Mouse (Mus musculus): ENCODE results near the gene Baz2b. TPM values are rescaled to one million over a fixed set of nuclear protein-coding genes. Genes with fewer than 3 reads are reported as not detected.

Gene Baz2b
- polyA plus RNA-seq, 1 experiment: 17.1 TPM

- TF ChIP-seq GATA1 (IDR thresholded peaks at IDR 0.05; ENCODE audit: borderline replicate concordance, low read length) (no peak), FLI1 (IDR thresholded peaks at IDR 0.05; ENCODE audit: low read length) (no peak)
- Histone ChIP-seq H3K4me3 (replicated peaks) (no peak overlapping the region), H3K27me3 (replicated peaks) (no peaks in the 10 kb centered on the region), H3K36me3 (replicated peaks; ENCODE audit: low read length) (peaks cover 12% of the 10 kb centered on the region), H3K4me1 (peaks cover 46% of the 10 kb centered on the region), H3K9me3 (no peaks in the 10 kb centered on the region)
These were observed 93.6 kb downstream of the Baz2b start for GRCm38 (mm10) chr2:60115891-60116554.

GRCm38 (mm10) chr2:60114901-60115300 is 94.7 kb downstream of the Baz2b start:
- no peak overlapping the region for H3K4me3 ChIP-seq (replicated peaks)
- peaks cover 36% of the 10 kb centered on the region for H3K4me1 ChIP-seq
- H3K27me3 ChIP-seq (replicated peaks): no peaks in the 10 kb centered on the region
- TF ChIP-seq GATA1 (IDR thresholded peaks at IDR 0.05; ENCODE audit: borderline replicate concordance, low read length): no peak
- TF ChIP-seq FLI1 (IDR thresholded peaks at IDR 0.05; ENCODE audit: low read length): no peak
- H3K36me3 ChIP-seq (replicated peaks; ENCODE audit: low read length): peaks cover 20% of the 10 kb centered on the region
- no peaks in the 10 kb centered on the region for H3K9me3 ChIP-seq

GRCm38 (mm10) chr2:60113661-60114560 is 95.7 kb downstream of the Baz2b start:
- Histone ChIP-seq H3K36me3 (replicated peaks; ENCODE audit: low read length) (peaks cover 20% of the 10 kb centered on the region), H3K9me3 (no peaks in the 10 kb centered on the region), H3K4me1 (peaks cover 36% of the 10 kb centered on the region), H3K27me3 (replicated peaks) (no peaks in the 10 kb centered on the region), H3K4me3 (replicated peaks) (peak overlapping the region; percentile 51)
- TF ChIP-seq FLI1 (IDR thresholded peaks at IDR 0.05; ENCODE audit: low read length): no peak
- TF ChIP-seq GATA1 (IDR thresholded peaks at IDR 0.05; ENCODE audit: borderline replicate concordance, low read length): no peak

- Histone ChIP-seq H3K27me3 (replicated peaks) (no peaks in the 10 kb centered on the region), H3K36me3 (replicated peaks; ENCODE audit: low read length) (peaks cover 26% of the 10 kb centered on the region), H3K9me3 (no peaks in the 10 kb centered on the region), H3K4me1 (peaks cover 33% of the 10 kb centered on the region), H3K4me3 (replicated peaks) (no peak overlapping the region)
- TF ChIP-seq GATA1 (IDR thresholded peaks at IDR 0.05; ENCODE audit: borderline replicate concordance, low read length): no peak
- no peak for TF ChIP-seq FLI1 (IDR thresholded peaks at IDR 0.05; ENCODE audit: low read length)
These were observed 97.5 kb downstream of the Baz2b start for GRCm38 (mm10) chr2:60112116-60112515.

GRCm38 (mm10) chr2:60109001-60109400 is 100.6 kb downstream of the Baz2b start:
- Histone ChIP-seq H3K4me3 (replicated peaks) (no peak overlapping the region), H3K9me3 (no peaks in the 10 kb centered on the region), H3K4me1 (peaks cover 24% of the 10 kb centered on the region), H3K36me3 (replicated peaks; ENCODE audit: low read length) (peaks cover 18% of the 10 kb centered on the region), H3K27me3 (replicated peaks) (no peaks in the 10 kb centered on the region)
- no peak for TF ChIP-seq FLI1 (IDR thresholded peaks at IDR 0.05; ENCODE audit: low read length)
- TF ChIP-seq GATA1 (IDR thresholded peaks at IDR 0.05; ENCODE audit: borderline replicate concordance, low read length): no peak

- no peaks in the 10 kb centered on the region for H3K27me3 ChIP-seq (replicated peaks)
- H3K9me3 ChIP-seq: no peaks in the 10 kb centered on the region
- TF ChIP-seq FLI1 (IDR thresholded peaks at IDR 0.05; ENCODE audit: low read length) (no peak), GATA1 (IDR thresholded peaks at IDR 0.05; ENCODE audit: borderline replicate concordance, low read length) (no peak)
- H3K4me1 ChIP-seq: no peaks in the 10 kb centered on the region
- peaks cover 15% of the 10 kb centered on the region for H3K36me3 ChIP-seq (replicated peaks; ENCODE audit: low read length)
- H3K4me3 ChIP-seq (replicated peaks): no peak overlapping the region
These were observed 113.0 kb downstream of the Baz2b start for GRCm38 (mm10) chr2:60096625-60097024.

GRCm38 (mm10) chr2:60090280-60090679 is 119.4 kb downstream of the Baz2b start:
- no peak overlapping the region for H3K4me3 ChIP-seq (replicated peaks)
- TF ChIP-seq GATA1 (IDR thresholded peaks at IDR 0.05; ENCODE audit: borderline replicate concordance, low read length) (no peak), FLI1 (IDR thresholded peaks at IDR 0.05; ENCODE audit: low read length) (no peak)
- H3K9me3 ChIP-seq: peaks cover 5% of the 10 kb centered on the region
- peaks cover 16% of the 10 kb centered on the region for H3K4me1 ChIP-seq
- H3K27me3 ChIP-seq (replicated peaks): no peaks in the 10 kb centered on the region
- peaks cover 24% of the 10 kb centered on the region for H3K36me3 ChIP-seq (replicated peaks; ENCODE audit: low read length)

- peaks cover 17% of the 10 kb centered on the region for H3K4me1 ChIP-seq
- no peak for TF ChIP-seq FLI1 (IDR thresholded peaks at IDR 0.05; ENCODE audit: low read length)
- H3K4me3 ChIP-seq (replicated peaks): no peak overlapping the region
These were observed 120.0 kb downstream of the Baz2b start for GRCm38 (mm10) chr2:60089528-60090247.

GRCm38 (mm10) chr2:60088785-60089527 is 120.7 kb downstream of the Baz2b start:
- H3K4me1 ChIP-seq: peaks cover 19% of the 10 kb centered on the region
- peaks cover 5% of the 10 kb centered on the region for H3K9me3 ChIP-seq
- H3K27me3 ChIP-seq (replicated peaks): no peaks in the 10 kb centered on the region
- no peak for TF ChIP-seq FLI1 (IDR thresholded peaks at IDR 0.05; ENCODE audit: low read length)
- no peak for TF ChIP-seq GATA1 (IDR thresholded peaks at IDR 0.05; ENCODE audit: borderline replicate concordance, low read length)
- H3K4me3 ChIP-seq (replicated peaks): no peak overlapping the region
- peaks cover 17% of the 10 kb centered on the region for H3K36me3 ChIP-seq (replicated peaks; ENCODE audit: low read length)

More at GRCm38 (mm10) chr2:60089528-60090247, 120.0 kb downstream of the Baz2b start:
- peaks cover 5% of the 10 kb centered on the region for H3K9me3 ChIP-seq
- no peaks in the 10 kb centered on the region for H3K27me3 ChIP-seq (replicated peaks)
- H3K36me3 ChIP-seq (replicated peaks; ENCODE audit: low read length): peaks cover 23% of the 10 kb centered on the region

Data from megakaryocyte, embryonic 14.5 days (primary cell).